Mouse (Mus musculus): Measurements from ENCODE around the gene Psmb4.
"Not testable (repeated sequence)": the region's sequence is repeated elsewhere in the genome, so short reads cannot be mapped to it uniquely, and the experiment has no call there.

Psmb4 gene

DNA sequence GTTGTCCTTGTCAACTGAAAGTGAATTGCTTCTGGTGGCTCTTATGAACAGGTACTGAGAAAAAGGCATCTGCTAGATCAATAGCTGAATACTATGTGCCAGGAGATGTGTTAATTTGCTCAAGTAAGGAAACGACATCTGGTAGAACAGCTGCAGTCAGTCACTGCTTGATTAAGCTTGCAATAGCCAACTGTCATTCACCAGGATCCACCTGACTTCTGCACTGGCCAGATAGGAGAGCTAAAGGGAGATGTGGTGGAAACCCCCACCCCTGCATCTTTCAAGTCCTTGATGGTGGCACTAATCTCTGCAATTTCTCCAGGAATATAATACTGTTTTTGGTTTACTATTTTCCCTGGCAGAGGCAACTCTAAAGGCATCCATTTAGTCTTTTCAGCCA lies 19.7 kb upstream of the Psmb4 start:
- DNase-seq (ENCODE audit: low spot score in 2 of 2), result no peak

- not testable (repeated sequence) for DNase-seq (ENCODE audit: low spot score in 2 of 2)
Observed at GRCm38 (mm10) chr3:94904759-94905158, 18.0 kb upstream of the Psmb4 start.

DNA sequence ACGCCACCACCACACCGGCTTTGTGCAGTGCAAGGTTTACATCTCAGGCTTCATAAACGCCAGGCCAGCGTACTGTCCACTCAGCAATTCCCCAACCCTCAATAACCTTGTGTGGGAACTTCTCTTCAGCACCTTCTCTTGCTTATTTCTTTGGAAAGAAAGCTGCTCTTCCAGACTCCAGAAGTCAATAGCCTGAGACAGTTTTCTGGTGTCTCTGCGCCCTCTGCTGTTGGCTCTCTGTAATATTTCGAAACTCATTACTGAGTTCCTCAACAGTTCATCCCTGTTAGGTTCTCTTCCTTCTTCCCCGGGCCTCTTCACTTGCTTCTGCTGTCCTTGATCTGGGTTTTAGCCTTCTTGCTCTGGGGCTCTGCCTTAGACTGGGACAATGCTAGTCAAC lies 16.0 kb upstream of the Psmb4 start:
- peak; percentile 59 to 81 for DNase-seq (ENCODE audit: low spot score in 2 of 2)

GRCm38 (mm10) chr3:94894076-94894475 lies 7.3 kb upstream of the Psmb4 start:
- DNase-seq (ENCODE audit: low spot score in 2 of 2), result no peak

- peak in 1 of 2 experiments; percentile 36 for DNase-seq (ENCODE audit: low spot score in 2 of 2)
Observed at GRCm38 (mm10) chr3:94888595-94888994, 1.8 kb upstream of the Psmb4 start.

DNA sequence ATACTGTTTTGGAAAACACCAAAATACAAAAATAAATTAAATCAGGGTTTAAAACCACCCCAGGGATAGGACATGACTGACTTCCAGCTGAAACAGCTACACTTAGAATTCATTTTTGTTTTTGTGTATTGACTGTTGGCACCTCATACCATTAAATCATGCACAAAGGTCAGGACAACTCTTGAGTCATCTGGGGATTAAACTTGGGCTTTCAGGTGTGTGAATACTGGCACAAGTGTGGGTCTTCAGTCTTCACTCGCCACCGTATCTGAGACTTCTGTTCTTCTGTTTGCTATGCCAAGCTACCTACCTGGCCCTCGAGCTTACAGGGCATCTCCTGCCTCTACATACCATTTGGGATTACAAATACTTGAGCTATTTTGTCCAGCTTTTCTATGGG lies 4.2 kb downstream of the Psmb4 start:
- no peak for DNase-seq (ENCODE audit: low spot score in 2 of 2)

- DNase-seq (ENCODE audit: low spot score in 2 of 2), result no peak
Observed at GRCm38 (mm10) chr3:94881840-94882239, 4.9 kb downstream of the Psmb4 start.

GRCm38 (mm10) chr3:94878618-94879017 lies 8.1 kb downstream of the Psmb4 start:
- no peak for DNase-seq (ENCODE audit: low spot score in 2 of 2)

DNA sequence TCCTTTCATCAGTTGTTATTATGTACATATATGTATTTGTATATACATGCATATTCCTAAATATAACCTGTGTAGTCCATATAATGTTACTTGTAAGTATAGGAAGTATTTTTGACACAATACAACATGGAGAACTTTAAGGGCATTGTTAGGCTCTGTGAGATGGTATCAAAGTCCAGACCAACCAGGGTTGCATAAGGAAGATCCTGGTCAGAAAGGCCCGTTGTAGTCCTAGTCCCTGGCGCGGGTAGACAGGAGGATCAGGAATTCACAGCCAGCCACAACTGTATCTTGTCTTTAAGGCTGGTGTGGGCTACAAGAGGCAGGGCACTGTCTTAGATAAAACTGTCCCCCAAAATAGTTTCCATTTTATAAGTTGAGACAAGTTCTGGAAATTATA lies 17.8 kb downstream of the Psmb4 start:
- DNase-seq (ENCODE audit: low spot score in 2 of 2), result no peak

- DNase-seq (ENCODE audit: low spot score in 2 of 2), result no peak
Observed at GRCm38 (mm10) chr3:94859471-94859870, 27.3 kb downstream of the Psmb4 start.

- no peak for DNase-seq (ENCODE audit: low spot score in 2 of 2)
Observed at GRCm38 (mm10) chr3:94852215-94852614, 34.5 kb downstream of the Psmb4 start.

DNA sequence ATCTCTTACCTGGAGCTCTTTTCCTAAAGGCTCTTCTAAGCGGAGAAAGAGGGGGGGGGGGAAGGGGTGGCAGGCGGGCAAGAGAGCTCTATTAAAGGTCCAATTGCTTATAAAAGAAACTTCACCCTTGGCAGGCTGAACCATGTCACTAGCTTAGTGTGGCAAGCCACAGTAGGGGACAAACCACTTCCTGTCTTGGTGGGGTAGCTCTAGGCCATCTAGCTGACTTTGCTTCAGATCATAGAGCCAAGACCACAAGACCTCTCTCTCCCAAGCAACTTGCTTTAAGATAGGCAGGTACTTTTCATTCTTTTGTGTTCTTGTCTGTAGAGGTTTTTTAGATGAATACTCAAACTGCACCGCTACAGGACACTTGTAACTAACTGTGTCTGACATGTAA lies 35.0 kb downstream of the Psmb4 start:
- DNase-seq (ENCODE audit: low spot score in 2 of 2), result no peak

GRCm38 (mm10) chr3:94849338-94849737 lies 37.4 kb downstream of the Psmb4 start:
- peak; percentile 71 to 87 for DNase-seq (ENCODE audit: low spot score in 2 of 2)

DNA sequence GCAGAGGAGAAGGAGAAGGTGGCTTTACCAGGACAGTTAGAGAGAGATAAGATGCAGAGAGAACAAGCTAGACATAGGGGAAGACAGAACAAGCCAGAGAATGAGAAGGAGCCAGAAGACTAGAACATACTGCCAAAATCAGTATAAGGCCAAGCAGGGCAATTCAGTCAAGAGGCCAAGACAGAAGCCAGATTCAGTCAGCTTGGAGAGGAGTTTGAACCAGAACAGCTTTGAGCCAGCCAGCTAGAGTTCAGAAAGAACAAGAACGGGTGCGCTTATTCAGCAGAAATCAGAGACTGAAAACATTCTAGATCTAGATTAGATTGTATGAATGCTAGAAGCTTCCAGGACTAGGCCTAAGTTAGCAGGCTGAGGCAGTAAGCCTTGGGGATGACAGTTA lies 39.4 kb downstream of the Psmb4 start:
- no peak for DNase-seq (ENCODE audit: low spot score in 2 of 2)

DNA sequence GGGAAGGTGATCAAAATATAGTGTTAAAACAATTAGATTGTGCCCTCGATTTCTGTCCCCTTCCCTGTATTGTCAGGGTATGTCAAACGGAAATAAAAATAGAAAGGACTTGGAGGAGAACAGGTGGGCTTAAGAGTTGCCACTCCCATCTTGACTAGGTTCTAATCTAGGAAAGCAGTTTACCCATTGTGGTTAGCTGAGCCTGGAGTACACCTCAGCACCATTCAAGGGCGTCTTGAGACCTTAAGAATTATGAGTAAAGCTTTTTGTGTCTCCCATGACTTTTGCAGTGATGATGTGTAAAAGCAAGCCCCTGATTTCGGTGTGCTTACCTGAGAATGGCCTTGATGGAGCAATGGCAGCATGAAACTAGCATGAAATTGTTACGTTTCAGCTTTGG lies 47.7 kb downstream of the Psmb4 start:
- no peak for DNase-seq (ENCODE audit: low spot score in 2 of 2)

DNA sequence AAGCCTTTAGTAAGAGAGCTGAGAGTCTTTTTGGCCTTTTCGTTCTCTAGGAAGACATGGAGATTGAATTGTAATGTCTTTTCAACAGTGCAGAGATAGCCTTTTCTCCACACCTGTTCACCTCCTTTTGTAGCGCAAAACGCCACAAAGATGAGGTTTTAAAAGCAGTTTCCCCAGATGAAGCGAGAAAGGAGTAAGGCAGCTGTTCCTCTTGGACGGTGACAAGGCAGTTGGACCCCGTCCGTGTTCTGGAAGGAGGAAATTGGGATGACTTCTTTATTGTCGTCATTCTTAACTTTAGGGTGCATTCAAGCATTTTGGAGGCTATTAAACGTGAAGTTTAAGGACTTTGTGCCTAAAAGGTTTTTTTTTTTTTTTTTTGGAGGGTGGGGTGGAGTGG lies 48.1 kb downstream of the Psmb4 start:
- DNase-seq (ENCODE audit: low spot score in 2 of 2), result no peak

- DNase-seq (ENCODE audit: low spot score in 2 of 2), result peak; percentile 58 to 85
Observed at GRCm38 (mm10) chr3:94837959-94838496, 48.7 kb downstream of the Psmb4 start.

GRCm38 (mm10) chr3:94837183-94837890 lies 49.4 kb downstream of the Psmb4 start, which contains the start of gene Pogz:
Gene Pogz (plus strand): TSS chr3:94837567.
- DNase-seq (ENCODE audit: low spot score in 2 of 2), result peak; percentile 90 to 95

DNA sequence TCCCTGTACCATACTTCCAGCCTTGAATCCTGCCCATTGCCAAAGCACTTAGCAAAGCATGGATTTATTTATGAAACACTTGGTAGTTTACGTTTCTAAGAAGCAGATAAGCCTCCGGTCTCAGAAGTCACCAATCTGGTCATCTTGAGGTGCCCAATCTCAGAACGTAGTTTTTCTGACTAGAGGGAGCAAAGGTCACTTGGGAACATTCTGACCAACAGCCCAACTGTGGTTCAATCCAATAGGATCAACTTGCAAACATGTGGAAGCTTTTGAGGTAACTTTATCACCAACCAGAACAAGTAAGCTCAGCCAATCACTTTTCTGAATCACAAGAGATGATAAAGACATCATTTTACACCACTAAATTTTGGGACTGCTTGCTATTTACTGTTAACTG lies 51.4 kb downstream of the Psmb4 start:
- DNase-seq (ENCODE audit: low spot score in 2 of 2), result no peak
